Mouse (Mus musculus) ES-Bruce4 (cell line): ENCODE data around the gene Snapc1.

Experiments
- CTCF ChIP-seq: IDR thresholded peaks from one replicate; pipeline ENCODE4 v1.8.1; 2011; ENCODE audit warnings: low read depth, low read length
- EP300 ChIP-seq: IDR thresholded peaks from 2 replicates; pipeline ENCODE4 v1.6.1; 2011; ENCODE audit warnings: low read depth, low read length; ENCODE audit not compliant: insufficient read depth
- POLR2A ChIP-seq: IDR thresholded peaks from one replicate; pipeline ENCODE4 v1.8.1; 2011; ENCODE audit warnings: low read length; ENCODE audit not compliant: insufficient read depth

GRCm38 (mm10) chr12:73964291-73965281 lies at the start of gene Snapc1:
- TF ChIP-seq CTCF (no peak), POLR2A (no peak), EP300 (no peak)
